Mouse (Mus musculus): ENCODE data around the gene Nlk.

DNA sequence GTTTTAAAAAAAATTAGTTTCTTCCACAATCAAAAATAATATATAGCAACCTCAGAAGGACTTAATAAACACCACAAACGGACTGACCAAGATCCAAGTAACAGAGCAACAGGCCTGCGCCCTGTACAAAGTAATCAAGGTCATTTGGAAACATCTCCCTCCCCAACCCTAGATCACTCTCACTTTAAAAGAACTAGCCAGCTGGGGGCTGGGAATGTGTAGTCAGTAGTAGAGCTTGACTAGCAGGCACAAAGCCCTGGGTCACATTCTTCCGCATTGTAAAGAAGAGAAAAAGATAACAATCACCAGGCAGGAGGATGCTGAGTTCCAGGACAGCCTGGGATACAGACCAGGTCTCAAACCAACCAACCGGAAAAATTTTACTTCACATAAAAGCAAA is 33.3 kb downstream of the Nlk start:
- no peak for TF ChIP-seq CTCF (IDR thresholded peaks at IDR 0.05)
- TF ChIP-seq EP300 (IDR thresholded peaks at IDR 0.05), result no peak
